Mouse (Mus musculus) erythroblast, embryonic 14.5 days (primary cell): ENCODE measurements around the gene Syne3. TPM values are rescaled to one million over a fixed set of nuclear protein-coding genes. Genes with fewer than 3 reads are reported as not detected.

Experiments used
- H3K27me3 ChIP-seq: 2 replicates; pipeline ENCODE4 v1.6.1; 2012; ENCODE audit warnings: inconsistent platforms; ENCODE audit not compliant: control insufficient read depth
- H3K36me3 ChIP-seq: 2 replicates; pipeline ENCODE4 v1.6.1; 2012; ENCODE audit warnings: mild to moderate bottlenecking, inconsistent platforms; ENCODE audit not compliant: control insufficient read depth
- H3K4me1 ChIP-seq: 2 replicates; pipeline ENCODE4 v1.6.1; 2012; ENCODE audit warnings: inconsistent platforms; ENCODE audit not compliant: control insufficient read depth
- H3K4me3 ChIP-seq: replicated peaks from 2 replicates; pipeline ENCODE3; 2012; ENCODE audit warnings: moderate library complexity, mild to moderate bottlenecking, inconsistent platforms
- H3K9me3 ChIP-seq: 2 replicates; pipeline ENCODE4 v1.6.1; 2012; ENCODE audit warnings: low read length, inconsistent platforms, mixed read lengths; ENCODE audit not compliant: control insufficient read depth
- GATA1 ChIP-seq: IDR thresholded peaks from 2 replicates; pipeline ENCODE4 v1.6.1; 2012; ENCODE audit warnings: low read length, inconsistent platforms, mixed read lengths
- TAL1 ChIP-seq: IDR thresholded peaks from 3 replicates; pipeline ENCODE4 v1.6.1; 2012; ENCODE audit warnings: low read length, inconsistent platforms, mixed read lengths
- polyA plus RNA-seq: library from polyadenylated mRNA; stranded (reverse); fragments of >175 nt; gene quantifications from 2 replicates; pipeline ENCODE4 v1.2.3, GENCODE M21; 2012

Gene Syne3
- polyA plus RNA-seq, 1 experiment: 1.2 TPM

DNA sequence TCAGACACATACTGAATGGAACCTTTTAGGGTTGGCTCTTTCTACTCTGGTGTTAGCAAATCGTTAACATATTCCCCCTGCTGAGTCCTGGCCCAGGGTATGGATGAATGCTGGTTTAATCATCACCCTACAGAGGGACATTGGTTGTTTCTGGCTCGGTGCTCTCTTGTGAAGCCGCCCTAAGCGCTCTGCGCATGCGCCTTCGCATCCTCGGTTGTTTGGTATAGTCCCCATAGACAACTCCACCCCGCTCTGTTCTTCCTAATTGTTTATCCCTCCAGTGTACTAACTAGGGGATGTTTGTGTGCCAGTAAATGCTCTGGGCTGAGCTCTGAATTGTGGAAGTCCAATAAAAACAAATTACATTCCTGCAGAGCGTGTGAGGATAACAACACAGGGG lies 7.0 kb upstream of the Syne3 start:
- peaks cover 96% of the 10 kb centered on the region for H3K4me1 ChIP-seq
- no peak for TF ChIP-seq GATA1
- TF ChIP-seq TAL1: no peak
- peaks cover 3% of the 10 kb centered on the region for H3K36me3 ChIP-seq
- H3K4me3 ChIP-seq: no peak overlapping the region
- no peaks in the 10 kb centered on the region for H3K9me3 ChIP-seq
- H3K27me3 ChIP-seq: no peaks in the 10 kb centered on the region

DNA sequence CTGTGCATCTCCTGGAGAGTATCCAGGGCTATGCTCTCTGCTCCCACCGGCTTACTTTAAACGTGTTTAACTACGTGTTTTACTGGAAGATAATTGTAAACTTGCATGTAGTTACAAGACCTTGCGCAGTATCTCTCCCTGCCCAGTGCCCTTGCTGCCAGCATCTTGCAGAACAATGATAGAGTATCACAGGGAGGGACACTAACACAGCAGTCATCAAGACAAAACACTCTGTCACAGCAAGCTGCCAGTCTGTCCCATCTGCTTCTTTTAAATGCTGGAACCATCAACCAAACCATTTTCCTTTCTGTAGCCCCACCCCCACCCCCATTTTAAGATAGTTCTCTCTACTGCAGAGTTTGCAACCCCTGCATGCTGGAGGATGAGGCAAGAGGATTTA lies 6.6 kb upstream of the Syne3 start:
- Histone ChIP-seq H3K27me3 (no peaks in the 10 kb centered on the region), H3K4me3 (no peak overlapping the region), H3K4me1 (peaks cover 96% of the 10 kb centered on the region), H3K9me3 (no peaks in the 10 kb centered on the region), H3K36me3 (no peaks in the 10 kb centered on the region; the same call in 1 of the 2 replicates)
- no peak; the same call in 2 of the 3 replicates for TF ChIP-seq TAL1
- no peak for TF ChIP-seq GATA1

DNA sequence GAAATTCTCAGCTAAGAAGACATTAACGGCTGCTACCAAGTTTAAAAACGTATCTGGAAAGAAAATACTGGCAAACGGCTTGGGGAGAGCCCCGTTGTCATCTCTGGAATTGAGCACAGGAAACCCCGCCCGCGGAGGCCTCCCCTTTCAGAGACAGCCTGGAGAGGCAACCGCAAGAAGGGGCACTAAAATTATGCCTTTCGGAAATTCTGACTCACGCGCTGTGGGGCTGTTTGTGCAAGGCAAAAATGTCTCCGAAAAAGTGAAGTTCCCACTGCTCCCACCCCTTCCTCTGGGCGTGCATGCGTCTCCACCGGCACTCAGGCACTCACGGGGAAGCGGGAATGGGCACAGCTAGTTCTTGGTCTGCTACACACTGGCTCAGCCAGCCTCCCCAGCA lies 3.5 kb upstream of the Syne3 start:
- peak overlapping the region; percentile 21 for H3K4me3 ChIP-seq
- TF ChIP-seq TAL1 (no peak), GATA1 (no peak)

DNA sequence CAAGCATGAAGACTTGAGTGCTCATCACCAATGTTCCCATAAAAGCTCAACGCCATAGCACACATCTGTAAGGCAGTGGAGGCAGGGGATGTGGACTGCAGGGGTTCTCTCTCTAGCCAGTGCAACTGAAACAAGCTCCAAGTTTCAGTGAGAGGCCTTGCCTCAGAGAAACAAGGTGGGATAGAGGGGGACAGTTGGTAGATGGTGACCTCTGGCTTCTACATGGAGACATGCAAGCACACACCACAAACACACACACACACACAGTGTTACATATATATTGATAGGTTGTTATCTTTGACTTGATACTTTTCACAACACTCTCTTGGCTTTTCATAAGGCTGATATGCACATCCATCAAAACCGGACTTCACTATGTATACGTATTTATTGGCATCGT lies 2.7 kb upstream of the Syne3 start:
- no peaks in the 10 kb centered on the region for H3K27me3 ChIP-seq
- no peaks in the 10 kb centered on the region for H3K9me3 ChIP-seq
- no peak for TF ChIP-seq TAL1
- TF ChIP-seq GATA1: no peak
- peaks cover 91% of the 10 kb centered on the region for H3K4me1 ChIP-seq
- H3K4me3 ChIP-seq: no peak overlapping the region
- H3K36me3 ChIP-seq: peaks cover 11% of the 10 kb centered on the region

More for the DNA sequence above, 3.5 kb upstream of the Syne3 start:
- peaks cover 4% of the 10 kb centered on the region for H3K36me3 ChIP-seq
- peaks cover 91% of the 10 kb centered on the region for H3K4me1 ChIP-seq
- H3K9me3 ChIP-seq: no peaks in the 10 kb centered on the region
- no peaks in the 10 kb centered on the region for H3K27me3 ChIP-seq

DNA sequence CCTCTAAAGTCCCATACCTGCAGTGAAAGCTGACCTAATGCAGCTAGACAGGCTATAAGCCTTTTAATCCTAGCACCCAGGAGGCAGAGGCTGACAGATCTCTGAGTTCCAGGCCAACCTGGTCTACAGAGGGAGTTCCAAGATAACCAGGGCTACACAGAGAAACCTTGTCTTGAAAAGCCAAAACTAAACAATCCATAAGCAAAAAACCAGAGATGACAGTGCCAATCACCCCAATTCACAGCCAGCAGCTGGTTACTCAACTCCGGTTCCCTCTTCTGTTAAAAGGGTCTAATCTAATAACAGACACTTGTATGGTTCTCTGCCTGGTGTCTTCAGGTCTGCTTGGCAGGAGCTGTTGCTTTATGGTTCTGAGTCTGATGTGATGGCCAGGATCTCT lies 2.0 kb upstream of the Syne3 start:
- H3K4me1 ChIP-seq: peaks cover 89% of the 10 kb centered on the region
- no peak overlapping the region for H3K4me3 ChIP-seq

DNA sequence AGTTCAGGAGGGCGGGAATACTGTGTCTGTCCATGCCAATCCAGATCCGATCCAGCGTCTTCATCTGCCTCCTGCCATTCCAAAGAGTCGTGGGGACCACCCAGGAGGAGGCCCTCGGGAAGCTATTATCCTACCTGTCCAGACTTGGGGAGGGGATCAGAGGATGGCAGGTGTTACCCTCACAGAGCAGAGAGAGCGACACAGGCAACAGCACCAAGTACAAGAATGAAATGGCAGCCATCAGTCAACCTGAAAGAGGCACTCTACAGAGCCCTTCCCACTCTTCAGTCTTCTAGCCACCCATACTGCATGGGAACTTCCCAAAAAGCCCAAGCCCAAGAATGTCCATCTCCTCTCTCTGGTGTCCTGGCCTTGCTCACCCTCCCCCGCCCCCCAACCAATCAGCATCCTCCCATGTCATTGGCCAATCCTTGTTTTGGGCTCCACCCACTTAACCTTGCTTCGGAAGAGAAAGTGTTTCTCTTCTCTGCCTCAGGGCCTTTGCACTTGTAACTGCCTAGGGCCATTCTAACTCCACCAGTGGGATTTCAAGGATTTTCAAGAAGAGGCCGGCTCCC lies 693 bp upstream of the Syne3 start:
- TF ChIP-seq GATA1: no peak
- TF ChIP-seq TAL1: no peak
- H3K27me3 ChIP-seq: no peaks in the 10 kb centered on the region
- no peaks in the 10 kb centered on the region for H3K9me3 ChIP-seq
- peaks cover 30% of the 10 kb centered on the region for H3K36me3 ChIP-seq
- peaks cover 88% of the 10 kb centered on the region for H3K4me1 ChIP-seq
- peak overlapping the region; percentile 83 for H3K4me3 ChIP-seq

More for the DNA sequence above, 2.0 kb upstream of the Syne3 start:
- H3K36me3 ChIP-seq: peaks cover 18% of the 10 kb centered on the region
- TF ChIP-seq GATA1 (no peak), TAL1 (peak; percentile 69)
- H3K27me3 ChIP-seq: no peaks in the 10 kb centered on the region
- H3K9me3 ChIP-seq: no peaks in the 10 kb centered on the region

DNA sequence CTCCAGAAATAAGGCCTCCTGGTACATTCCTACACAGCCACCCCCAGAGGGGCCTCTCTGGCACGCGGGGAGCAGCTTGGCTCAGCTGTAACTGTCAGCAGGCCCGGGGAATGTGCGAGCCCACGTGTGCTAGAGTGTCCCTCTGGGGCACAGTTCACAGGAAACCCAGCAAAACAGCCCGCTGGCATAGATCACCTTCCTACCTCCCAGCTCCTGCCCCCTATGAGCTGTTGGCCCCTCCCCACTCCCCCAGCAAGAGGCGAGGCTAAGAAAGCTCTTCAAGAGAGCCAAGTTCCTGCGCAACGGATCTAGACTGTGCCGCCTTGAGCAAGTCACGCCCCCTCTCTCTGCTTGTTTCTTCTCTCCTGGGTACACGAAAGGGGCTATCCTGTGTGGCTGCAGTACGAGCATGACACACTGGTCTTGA lies 844 bp downstream of the Syne3 start:
- Histone ChIP-seq H3K9me3 (no peaks in the 10 kb centered on the region), H3K4me1 (peaks cover 90% of the 10 kb centered on the region), H3K27me3 (no peaks in the 10 kb centered on the region), H3K4me3 (peak overlapping the region; percentile 83), H3K36me3 (peaks cover 39% of the 10 kb centered on the region)
- TF ChIP-seq TAL1: no peak
- no peak for TF ChIP-seq GATA1

DNA sequence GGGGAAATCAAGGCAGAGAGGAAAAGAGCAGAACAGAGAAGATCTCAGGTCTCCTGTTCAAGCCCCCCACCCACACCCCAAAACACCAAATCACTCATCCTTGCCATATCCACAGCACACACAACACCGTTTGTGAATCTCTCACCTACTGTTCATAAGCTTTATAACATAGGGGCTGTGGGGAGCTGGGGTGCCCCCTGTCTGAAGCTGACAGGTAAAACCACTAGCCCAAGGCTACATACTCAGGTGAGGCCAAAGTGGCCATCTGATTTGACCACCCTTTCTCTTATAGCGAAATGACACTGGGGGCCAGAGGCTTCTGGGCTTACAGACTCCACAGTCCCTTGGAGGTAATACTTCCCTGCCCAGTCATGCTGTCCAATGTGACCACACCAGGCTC lies 1.5 kb downstream of the Syne3 start:
- Histone ChIP-seq H3K9me3 (no peaks in the 10 kb centered on the region), H3K4me3 (peak overlapping the region; percentile 83), H3K4me1 (peaks cover 90% of the 10 kb centered on the region), H3K36me3 (peaks cover 39% of the 10 kb centered on the region), H3K27me3 (no peaks in the 10 kb centered on the region)
- TF ChIP-seq TAL1 (no peak), GATA1 (no peak)

DNA sequence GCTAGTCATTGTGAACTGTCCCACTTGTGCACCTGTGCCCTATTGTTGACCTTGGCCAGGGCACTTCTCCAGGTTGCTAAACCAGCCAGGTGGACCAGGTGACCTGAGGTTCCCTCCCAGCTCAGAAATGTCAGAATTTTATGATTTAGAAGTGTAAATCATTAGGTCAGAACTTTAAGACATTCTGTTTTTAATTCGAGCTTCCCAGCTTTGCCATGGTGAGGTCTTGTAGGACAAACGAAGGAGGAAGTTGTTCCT lies 4.0 kb downstream of the Syne3 start:
- H3K4me3 ChIP-seq: no peak overlapping the region
- TF ChIP-seq TAL1: no peak
- no peak for TF ChIP-seq GATA1
- H3K4me1 ChIP-seq: peaks cover 89% of the 10 kb centered on the region
- no peaks in the 10 kb centered on the region for H3K9me3 ChIP-seq
- H3K36me3 ChIP-seq: peaks cover 58% of the 10 kb centered on the region
- H3K27me3 ChIP-seq: no peaks in the 10 kb centered on the region
